Mouse (Mus musculus) spleen, adult 18-20 months (tissue): Measurements from ENCODE around the gene Hoxa9.
A peak's percentile ranks its signal among the peaks of the same experiment; 100 is the strongest.

Experiments used
- DNase-seq, 2 experiments: peaks; one replicate each; pipeline ENCODE4 v3.0.0; 2022; ENCODE audit warnings: mixed read lengths in 2 of 2

Hoxa9 gene

GRCm38 (mm10) chr6:52227470-52228222 lies 3.2 kb downstream of the Hoxa9 start:
- no peak for DNase-seq

DNA sequence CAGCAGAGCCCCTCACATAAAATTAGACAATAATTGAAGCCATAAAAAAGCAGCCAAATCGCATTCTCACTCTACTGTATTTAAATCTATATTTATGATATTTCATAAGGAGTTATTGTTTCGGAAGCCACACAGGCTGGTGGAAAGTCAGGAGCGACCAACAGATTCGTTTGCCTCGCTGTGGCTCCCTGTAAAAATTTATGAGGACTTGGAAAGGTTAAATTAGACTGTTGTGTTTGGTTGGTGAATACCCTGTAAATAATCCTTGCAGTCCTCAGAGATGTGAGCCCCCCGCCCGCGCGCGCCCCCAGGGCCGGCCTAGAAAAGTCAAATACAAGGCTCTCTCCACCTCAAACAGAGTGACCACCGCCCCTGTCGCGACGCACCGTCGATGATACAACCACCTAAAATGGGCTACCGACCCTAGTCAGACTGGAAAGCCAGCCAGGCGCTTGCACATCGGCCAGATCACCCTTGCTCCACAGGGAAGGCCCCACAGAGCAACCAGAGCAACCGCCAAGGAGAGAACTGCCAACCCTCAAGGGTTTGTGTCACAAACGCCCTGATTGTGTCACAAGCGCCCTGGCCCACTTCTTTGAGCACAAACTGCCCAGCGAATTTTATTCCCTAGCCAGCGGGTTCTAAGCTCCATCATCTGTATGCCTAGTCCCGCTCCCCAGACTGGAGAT lies 4.2 kb downstream of the Hoxa9 start:
- no peak for DNase-seq

- DNase-seq: no peak
Observed at GRCm38 (mm10) chr6:52225612-52226568, 5.0 kb downstream of the Hoxa9 start.

DNA sequence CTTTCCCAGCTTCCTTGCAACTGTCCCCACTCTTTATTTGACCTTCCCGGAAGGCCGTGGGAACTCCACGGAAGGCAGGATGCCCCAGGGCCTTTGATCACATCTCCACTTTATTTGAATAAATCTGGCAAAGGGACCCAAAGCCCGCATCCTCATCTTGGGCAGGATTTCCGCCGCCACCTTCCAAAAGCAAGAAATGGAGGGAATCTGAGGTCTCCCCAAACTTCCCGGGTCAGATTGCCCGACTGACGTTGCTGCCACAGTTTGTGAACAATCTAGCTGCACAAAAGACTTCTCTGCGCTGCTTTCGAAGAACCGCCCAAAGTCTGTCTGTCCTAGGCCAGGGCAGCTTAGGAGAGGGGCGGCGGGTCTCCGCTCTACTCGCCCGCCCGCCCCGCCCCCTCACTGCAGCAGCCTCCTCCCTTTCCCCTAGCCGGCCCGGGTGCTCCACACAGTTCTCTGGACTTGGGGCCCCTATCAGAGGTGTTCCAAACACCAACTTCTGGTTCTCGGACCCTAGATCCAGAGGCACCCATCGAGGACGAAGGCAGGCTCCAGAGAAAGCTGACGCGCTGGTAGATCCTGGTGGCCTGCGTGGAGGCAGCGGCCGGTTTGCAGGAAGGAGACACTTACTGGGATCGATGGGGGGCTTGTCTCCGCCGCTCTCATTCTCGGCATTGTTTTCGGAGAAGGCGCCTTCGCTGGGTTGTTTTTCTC lies 5.8 kb downstream of the Hoxa9 start:
- DNase-seq: peak in 1 of 2 experiments; percentile 3

DNA sequence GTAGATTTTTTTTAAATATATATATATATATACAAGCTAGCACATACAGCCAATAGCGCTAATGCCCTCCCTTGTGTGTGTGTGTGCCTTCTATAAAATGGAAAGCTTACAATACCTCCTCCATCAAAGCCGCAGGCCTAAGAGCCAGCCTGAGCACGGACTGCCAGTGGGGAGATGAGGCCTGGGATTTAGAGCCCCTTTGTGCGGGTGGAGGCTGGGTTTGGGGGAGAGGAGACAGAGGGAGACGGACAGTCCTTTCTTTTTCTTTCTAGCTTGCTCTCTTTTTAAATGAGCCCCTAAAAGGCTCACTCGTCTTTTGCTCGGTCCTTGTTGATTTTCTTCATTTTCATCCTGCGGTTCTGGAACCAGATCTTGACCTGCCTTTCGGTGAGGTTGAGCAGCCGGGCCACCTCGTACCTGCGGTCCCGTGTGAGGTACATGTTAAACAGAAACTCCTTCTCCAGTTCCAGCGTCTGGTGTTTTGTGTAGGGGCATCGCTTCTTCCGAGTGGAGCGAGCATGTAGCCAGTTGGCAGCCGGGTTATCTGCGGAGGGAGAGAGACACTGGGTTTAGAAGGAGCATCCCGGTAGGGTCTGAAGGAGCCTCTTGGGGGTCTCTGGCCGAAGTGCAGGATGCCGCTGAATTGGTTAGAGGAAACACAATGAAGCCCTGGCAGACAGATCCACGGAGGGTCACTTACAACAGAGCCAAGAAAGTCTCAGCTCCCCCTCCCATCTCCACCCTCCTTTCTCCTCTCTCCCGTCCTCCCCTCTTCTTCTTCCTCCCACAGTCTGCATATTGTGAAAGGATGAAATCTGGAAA lies 6.7 kb downstream of the Hoxa9 start:
- DNase-seq: no peak

DNA sequence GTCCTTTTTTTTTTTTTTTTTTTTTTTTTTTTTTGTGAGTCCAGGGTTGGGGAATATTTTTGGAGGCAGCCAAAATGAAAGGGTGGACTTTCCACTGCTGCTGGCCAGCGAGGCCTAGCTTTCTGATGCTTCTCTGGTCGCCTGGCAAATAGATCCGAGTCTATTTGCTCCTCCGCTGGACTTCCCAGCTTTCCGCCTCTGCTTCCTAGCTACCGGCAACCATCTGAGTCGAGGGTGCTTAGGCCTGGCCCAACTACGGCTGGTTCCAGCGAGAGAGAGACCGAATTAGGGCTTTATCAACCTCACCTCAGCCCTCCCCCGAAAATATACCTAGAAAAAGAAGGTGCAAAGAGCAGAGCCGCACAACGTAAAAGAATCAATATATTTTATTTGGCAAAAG lies 8.2 kb downstream of the Hoxa9 start:
- no peak for DNase-seq

DNA sequence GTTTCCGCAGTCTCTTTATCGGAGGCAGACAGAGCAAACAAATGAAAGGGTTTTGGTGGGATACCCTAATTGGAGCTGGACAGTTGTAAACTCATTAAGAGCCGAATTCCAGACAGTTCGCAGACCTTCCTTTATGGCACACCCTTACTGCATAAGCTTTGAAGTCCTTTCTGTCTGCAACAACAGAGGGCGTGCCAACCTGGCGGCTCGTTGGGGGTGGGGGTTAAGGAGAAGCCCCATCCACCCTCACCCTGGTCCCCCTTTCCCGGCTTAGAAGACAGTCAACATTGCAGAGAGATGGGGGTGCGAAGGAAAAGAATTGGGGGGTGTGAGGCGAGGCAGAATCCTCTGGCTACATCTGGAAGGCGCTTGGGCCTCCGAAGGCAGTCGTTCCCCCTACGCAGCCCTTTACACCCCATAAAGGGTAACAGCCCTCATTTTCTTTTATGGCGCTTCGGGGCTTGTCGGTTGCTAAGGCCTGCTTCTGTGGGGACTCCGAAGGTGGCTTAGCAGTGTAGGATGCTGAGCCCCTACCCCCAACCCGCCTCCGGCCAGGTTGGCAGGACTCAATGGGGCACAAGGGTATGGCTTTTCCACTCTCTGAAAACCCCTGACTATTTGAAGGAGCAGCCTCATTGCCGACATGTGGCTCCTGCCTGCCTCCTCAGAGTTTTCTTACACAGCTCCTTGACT lies 8.8 kb downstream of the Hoxa9 start:
- no peak for DNase-seq

- peak; percentile 63 to 82 for DNase-seq
Observed at GRCm38 (mm10) chr6:52221337-52221992, 9.4 kb downstream of the Hoxa9 start, which contains the start of gene Hoxa7. Gene Hoxa7, minus strand, starts transcription at chr6:52221854.

- no peak for DNase-seq
Observed at GRCm38 (mm10) chr6:52220865-52221310, 10.0 kb downstream of the Hoxa9 start.

DNA sequence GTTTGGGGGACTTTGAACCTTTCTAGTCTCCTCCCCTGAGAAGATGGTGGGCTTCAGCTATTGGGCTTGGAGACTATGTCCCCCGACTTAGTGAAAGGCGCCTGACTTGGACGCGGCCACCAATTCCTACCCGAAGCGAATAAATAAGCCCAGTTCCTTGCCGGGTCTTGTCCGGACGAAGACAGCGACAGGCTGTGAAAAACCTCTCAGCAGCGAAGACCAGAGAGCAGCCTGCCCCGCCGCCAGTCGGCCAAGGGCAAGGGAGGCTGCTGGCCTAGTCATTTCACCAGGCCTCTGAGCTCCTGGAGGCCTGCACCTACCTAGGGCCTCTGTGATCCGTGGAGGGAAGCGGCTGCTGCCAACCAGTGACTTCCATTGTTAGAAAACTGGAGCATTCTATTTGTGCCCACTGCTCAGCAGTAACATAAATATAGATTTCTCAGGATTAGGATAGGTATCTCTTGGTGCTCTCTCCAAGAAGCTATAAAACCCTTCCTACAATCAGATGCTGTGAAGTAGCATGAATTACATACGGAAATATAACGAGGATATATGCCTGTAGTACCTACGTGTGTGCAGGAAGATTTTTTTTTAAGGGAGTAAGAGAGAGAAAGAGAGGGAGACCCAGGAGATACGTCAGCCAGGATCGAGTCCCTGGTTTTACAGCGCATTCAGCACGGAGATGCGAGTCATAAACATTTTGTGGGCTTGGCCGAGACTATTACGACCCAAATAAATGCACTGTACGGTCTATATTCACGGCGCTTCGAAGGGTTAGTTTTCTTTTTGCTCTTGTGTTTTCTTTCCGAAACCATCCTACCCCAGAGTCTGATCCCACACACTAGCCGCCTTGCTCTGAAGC lies 10.7 kb downstream of the Hoxa9 start:
- no peak for DNase-seq

DNA sequence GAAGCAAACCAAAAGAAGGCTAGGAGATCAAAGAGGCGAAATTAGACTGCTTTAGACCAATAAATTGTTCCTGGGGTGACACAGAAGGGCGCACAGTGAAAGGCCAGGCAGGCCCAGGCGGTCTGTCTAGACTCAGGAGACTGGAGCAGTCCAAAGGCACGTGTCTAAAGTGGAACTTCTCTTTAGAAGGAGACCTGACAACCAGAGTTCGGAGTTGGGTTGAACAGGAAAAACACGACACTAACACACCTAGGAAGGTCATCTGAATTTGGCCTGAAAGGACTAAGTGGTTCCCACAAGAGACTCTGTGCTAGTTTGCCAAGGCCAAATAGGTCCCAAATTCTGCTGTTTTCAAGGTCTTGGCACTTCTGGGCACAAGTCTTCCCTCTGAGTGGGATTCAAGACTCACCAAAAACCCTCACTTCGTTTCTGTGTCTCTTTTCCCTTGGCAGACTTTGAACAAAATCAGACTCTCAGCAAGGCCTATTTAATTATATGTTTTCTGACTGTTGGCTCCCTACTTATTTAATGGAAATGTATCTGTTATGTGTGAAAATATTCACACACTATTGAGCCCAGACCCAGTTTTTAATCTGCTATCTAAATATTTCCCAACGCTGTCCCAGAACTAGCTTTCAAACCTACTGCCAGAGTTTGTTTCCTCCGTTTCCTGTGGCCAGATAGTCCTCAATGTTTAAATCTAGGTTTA lies 11.5 kb downstream of the Hoxa9 start:
- no peak for DNase-seq

DNA sequence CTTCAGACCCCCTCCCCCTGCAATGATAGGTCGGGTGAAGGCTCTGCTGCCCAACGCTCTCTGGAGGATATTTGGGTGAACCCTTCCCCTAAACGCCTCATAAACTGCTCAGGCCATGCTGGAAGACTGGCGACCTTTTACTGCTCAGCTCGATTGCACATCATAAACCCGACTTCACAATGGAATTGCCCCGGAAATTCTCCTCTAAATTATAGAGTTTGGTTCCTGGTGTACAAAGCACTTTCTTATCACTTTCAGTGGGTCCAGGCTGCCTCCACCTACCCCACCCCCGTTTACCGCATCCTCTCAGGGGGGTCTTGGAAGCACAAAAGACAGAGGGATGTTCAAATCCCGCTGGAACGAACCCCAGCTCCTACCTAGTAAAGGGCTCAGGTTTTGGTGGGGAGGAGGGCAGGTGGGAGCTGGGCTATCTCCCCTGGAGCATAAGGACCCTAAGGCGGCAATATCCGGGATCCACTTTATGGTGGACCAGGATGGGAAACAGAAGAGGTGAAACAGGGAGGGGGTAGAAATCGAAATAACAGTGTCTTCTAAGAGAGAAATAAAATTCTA lies 12.2 kb downstream of the Hoxa9 start:
- DNase-seq: no peak

- no peak for DNase-seq
Observed at GRCm38 (mm10) chr6:52217895-52218642, 12.8 kb downstream of the Hoxa9 start.

DNA sequence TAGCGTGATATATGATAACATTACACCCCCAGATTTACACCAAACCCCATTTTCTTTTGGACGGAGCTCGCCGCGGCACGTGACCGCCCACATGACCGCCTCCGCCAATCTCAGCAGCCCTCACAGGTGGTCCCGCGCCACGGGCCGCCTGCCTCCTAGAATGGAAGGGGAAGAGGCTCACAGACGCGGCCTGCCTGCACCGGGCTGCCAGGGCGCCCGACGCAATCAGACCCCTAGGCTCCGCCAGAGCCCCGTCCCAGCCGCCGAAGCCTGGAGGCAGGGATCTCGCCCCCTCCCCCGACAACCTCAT lies 13.5 kb downstream of the Hoxa9 start:
- no peak for DNase-seq

GRCm38 (mm10) chr6:52216691-52217458 lies 14.0 kb downstream of the Hoxa9 start:
- DNase-seq: no peak

DNA sequence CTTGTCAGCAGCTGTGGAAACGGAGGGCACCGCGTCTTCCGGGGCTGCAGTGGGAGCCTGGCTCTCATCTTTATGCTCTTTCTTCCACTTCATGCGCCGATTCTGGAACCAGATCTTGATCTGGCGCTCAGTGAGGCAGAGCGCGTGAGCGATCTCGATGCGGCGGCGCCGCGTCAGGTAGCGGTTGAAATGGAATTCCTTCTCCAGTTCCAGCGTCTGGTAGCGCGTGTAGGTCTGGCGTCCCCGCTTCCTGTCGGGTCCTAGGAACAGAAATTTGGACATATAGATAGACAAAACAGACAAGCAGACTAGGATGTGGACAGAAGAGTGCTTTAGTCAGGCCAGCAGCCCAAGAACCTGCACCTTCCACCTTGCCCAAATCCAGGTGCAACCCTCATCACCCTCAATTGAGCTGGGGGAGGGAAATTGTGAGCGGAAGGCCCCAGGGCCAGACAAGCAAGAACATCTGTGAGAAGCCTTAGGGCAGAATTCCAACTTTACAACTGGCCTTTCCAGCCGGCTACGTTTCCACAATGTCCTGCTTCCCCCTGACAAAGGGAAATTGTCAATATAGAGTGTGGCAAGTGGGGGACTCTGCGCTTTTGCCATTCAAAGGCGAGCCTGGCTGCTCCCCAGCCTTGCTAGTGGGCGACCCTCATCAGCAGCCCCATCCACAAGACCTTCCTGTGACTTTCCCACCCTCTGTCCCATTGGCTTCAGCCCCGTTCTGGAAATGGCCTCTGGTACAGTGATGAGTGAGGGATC lies 14.9 kb downstream of the Hoxa9 start:
- no peak for DNase-seq
